Mouse (Mus musculus): Measurements from ENCODE around the gene 1700030K09Rik. TPM values are rescaled to one million over a fixed set of nuclear protein-coding genes. Genes with fewer than 3 reads are reported as not detected.

Gene 1700030K09Rik
- polyA plus RNA-seq, 1 experiment from 2014 or later: 24.5 TPM

- Histone ChIP-seq H3K27ac (ENCODE audit: low read length) (no peak overlapping the region), H3K9ac (replicated peaks; ENCODE audit: low read depth, low read length) (no peak overlapping the region), H3K27me3 (replicated peaks; ENCODE audit: control insufficient read depth, insufficient read depth, low read length) (no peaks in the 10 kb centered on the region), H3K9me3 (ENCODE audit: control insufficient read depth, low read length) (no peaks in the 10 kb centered on the region), H3K4me1 (replicated peaks; ENCODE audit: control insufficient read depth, insufficient read depth, low read length) (0 out of 2 replicates have a peak, but pooled peaks cover 3% of the 10 kb centered on the region), H3K4me2 (ENCODE audit: low read length) (no peak overlapping the region), H3K36me3 (ENCODE audit: control insufficient read depth, insufficient read depth) (peaks cover 8% of the 10 kb centered on the region; the same call in 1 of the 2 replicates), H3K4me3 (replicated peaks; ENCODE audit: low read length) (no peak overlapping the region)
- no peak for ATAC-seq
- WGBS: 89% methylated on average over 6 of the region's 6 CpGs
Observed at GRCm38 (mm10) chr8:72485456-72486199, 41.9 kb downstream of the 1700030K09Rik start.

GRCm38 (mm10) chr8:72487014-72487413 is 43.3 kb downstream of the 1700030K09Rik start:
- no peak overlapping the region for H3K27ac ChIP-seq (ENCODE audit: low read length)
- H3K4me2 ChIP-seq (ENCODE audit: low read length): no peak overlapping the region
- H3K27me3 ChIP-seq (replicated peaks; ENCODE audit: control insufficient read depth, insufficient read depth, low read length): no peaks in the 10 kb centered on the region
- peaks cover 8% of the 10 kb centered on the region; the same call in 1 of the 2 replicates for H3K36me3 ChIP-seq (ENCODE audit: control insufficient read depth, insufficient read depth)
- no peaks in the 10 kb centered on the region for H3K9me3 ChIP-seq (ENCODE audit: control insufficient read depth, low read length)
- no peak overlapping the region for H3K9ac ChIP-seq (replicated peaks; ENCODE audit: low read depth, low read length)
- H3K4me1 ChIP-seq (replicated peaks; ENCODE audit: control insufficient read depth, insufficient read depth, low read length): peaks cover 13% of the 10 kb centered on the region
- no peak overlapping the region for H3K4me3 ChIP-seq (replicated peaks; ENCODE audit: low read length)
- no peak for ATAC-seq

DNA sequence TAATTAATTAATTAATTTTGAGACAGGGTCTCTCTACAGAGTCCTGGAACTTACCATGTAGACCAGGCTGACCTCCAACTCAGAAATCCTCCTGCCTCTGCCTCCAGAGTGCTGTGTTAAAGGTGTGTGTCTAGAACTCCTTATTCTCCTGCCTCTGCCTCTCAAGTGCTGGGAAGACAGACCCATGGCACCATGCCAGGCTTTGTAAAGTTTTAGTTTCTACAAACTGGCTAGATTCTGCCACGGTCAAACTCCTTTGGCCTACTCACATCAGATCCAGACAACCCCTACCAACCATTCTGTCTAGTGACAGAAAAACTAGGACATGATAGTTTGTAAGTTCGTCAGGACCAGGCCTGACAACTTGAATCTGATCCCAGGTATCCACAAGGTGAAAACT is 47.3 kb downstream of the 1700030K09Rik start:
- H3K27me3 ChIP-seq (replicated peaks; ENCODE audit: control insufficient read depth, insufficient read depth, low read length): no peaks in the 10 kb centered on the region
- 74% methylated on average over 2 of the region's 2 CpGs for WGBS

DNA sequence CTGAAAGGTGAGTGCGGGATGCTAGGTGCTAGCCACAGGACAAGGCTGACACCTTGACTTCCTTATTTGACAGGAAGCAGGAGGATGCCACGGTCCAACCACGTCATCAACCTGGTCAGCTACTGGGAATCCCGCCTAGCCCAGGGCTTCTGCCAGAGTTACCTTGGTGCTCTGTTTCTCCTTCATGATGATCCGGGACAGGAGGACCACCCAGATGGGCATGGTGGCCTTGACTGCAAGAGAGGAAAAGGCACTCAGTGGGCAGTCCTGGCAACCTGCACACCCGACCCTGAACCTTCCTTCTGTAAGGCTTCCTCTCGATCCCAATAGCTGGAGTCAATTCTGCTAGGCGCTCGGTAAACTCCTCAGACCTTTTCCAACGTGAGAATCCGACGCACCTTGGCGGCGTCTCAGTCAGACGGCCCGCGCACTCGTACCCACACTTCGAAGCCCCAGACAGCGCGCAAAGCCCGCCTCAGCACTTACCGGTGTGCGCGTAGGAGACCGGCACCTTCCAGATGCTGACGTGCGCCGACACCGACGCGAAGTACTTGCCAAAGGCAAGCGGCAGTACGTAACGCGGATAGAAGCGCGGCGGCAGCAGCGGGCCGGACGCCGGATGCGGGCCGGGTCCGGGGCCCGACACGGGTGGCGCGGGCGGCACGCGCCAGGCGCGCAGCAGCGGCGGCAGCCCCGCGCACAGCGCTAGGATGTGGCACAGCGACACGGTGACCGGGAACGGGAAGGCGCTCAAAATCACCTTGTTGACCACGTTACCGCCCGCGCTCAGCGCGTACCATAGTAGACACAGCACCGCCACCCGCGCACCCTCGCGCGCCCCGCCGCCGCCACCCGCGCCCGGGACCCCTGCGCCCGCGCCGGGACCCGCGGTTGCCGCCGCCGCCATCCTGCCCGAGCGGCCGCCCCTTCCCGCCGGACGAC is 48.3 kb downstream of the 1700030K09Rik start, which contains the start of gene Slc35e1:
Gene Slc35e1, minus strand, starts transcription at position 935 of the 942 bp plus-strand sequence.
- ATAC-seq: peak; percentile 52
- Histone ChIP-seq H3K9ac (replicated peaks; ENCODE audit: low read depth, low read length) (peak within 1 kb of the TSS; percentile 78), H3K4me1 (replicated peaks; ENCODE audit: control insufficient read depth, insufficient read depth, low read length) (peaks cover 26% of the 10 kb centered on the region), H3K27me3 (replicated peaks; ENCODE audit: control insufficient read depth, insufficient read depth, low read length) (no peaks in the 10 kb centered on the region), H3K36me3 (ENCODE audit: control insufficient read depth, insufficient read depth) (peaks cover 3% of the 10 kb centered on the region; the same call in 1 of the 2 replicates), H3K4me3 (replicated peaks; ENCODE audit: low read length) (peak within 1 kb of the TSS; percentile 79), H3K4me2 (ENCODE audit: low read length) (peak within 1 kb of the TSS; percentile 90), H3K9me3 (ENCODE audit: control insufficient read depth, low read length) (no peaks in the 10 kb centered on the region), H3K27ac (ENCODE audit: low read length) (peak within 1 kb of the TSS; percentile 79)
- WGBS: under 1% methylated on average over 93 of the region's 98 CpGs

More for the DNA sequence above, 47.3 kb downstream of the 1700030K09Rik start:
- H3K9me3 ChIP-seq (ENCODE audit: control insufficient read depth, low read length): no peaks in the 10 kb centered on the region
- H3K36me3 ChIP-seq (ENCODE audit: control insufficient read depth, insufficient read depth): 0 out of 2 replicates have a peak, but pooled peaks cover 3% of the 10 kb centered on the region
- H3K4me1 ChIP-seq (replicated peaks; ENCODE audit: control insufficient read depth, insufficient read depth, low read length): peaks cover 26% of the 10 kb centered on the region
- peak overlapping the region; percentile 90; the same call in 1 of the 2 replicates for H3K4me2 ChIP-seq (ENCODE audit: low read length)
- no peak for ATAC-seq
- H3K9ac ChIP-seq (replicated peaks; ENCODE audit: low read depth, low read length): no peak overlapping the region
- H3K4me3 ChIP-seq (replicated peaks; ENCODE audit: low read length): no peak overlapping the region
- H3K27ac ChIP-seq (ENCODE audit: low read length): no peak overlapping the region

- under 1% methylated on average over 56 of the region's 56 CpGs for WGBS
- peak overlapping the region; percentile 79 for H3K27ac ChIP-seq (ENCODE audit: low read length)
- ATAC-seq: peak; percentile 96
- H3K9me3 ChIP-seq (ENCODE audit: control insufficient read depth, low read length): no peaks in the 10 kb centered on the region
- H3K36me3 ChIP-seq (ENCODE audit: control insufficient read depth, insufficient read depth): peaks cover 3% of the 10 kb centered on the region; the same call in 1 of the 2 replicates
- peak overlapping the region; percentile 79 for H3K4me3 ChIP-seq (replicated peaks; ENCODE audit: low read length)
- peak overlapping the region; percentile 78 for H3K9ac ChIP-seq (replicated peaks; ENCODE audit: low read depth, low read length)
- H3K27me3 ChIP-seq (replicated peaks; ENCODE audit: control insufficient read depth, insufficient read depth, low read length): no peaks in the 10 kb centered on the region
- H3K4me1 ChIP-seq (replicated peaks; ENCODE audit: control insufficient read depth, insufficient read depth, low read length): peaks cover 28% of the 10 kb centered on the region
- peak overlapping the region; percentile 73 for H3K4me2 ChIP-seq (ENCODE audit: low read length)
Observed at GRCm38 (mm10) chr8:72492622-72493081, 49.0 kb downstream of the 1700030K09Rik start.

DNA sequence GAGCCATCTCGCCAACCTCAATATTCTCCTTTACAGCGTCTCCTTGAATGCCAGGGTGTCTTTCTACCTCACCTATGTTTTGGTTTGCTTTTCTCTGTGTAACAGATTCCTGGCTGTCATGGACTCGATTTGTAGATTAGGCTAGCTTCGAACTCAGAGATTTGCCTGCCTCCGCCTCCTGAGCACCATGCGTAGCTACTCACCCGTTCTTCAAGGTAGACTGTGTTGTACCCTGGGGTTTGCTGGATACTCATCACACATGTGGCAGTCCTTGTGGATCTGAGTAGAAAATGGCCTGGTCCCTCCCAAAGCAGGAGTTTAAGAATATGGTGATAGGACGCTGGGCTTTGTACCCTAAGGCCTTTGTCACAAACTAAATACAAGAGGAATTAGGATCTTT is 49.7 kb downstream of the 1700030K09Rik start:
- peak overlapping the region; percentile 73 for H3K4me2 ChIP-seq (ENCODE audit: low read length)
- peaks cover 29% of the 10 kb centered on the region for H3K4me1 ChIP-seq (replicated peaks; ENCODE audit: control insufficient read depth, insufficient read depth, low read length)
- 13% methylated on average over 8 of the region's 8 CpGs for WGBS
- H3K9ac ChIP-seq (replicated peaks; ENCODE audit: low read depth, low read length): peak overlapping the region; percentile 72
- H3K27ac ChIP-seq (ENCODE audit: low read length): peak overlapping the region; percentile 79
- ATAC-seq: no peak
- peaks cover 3% of the 10 kb centered on the region; the same call in 1 of the 2 replicates for H3K36me3 ChIP-seq (ENCODE audit: control insufficient read depth, insufficient read depth)
- H3K4me3 ChIP-seq (replicated peaks; ENCODE audit: low read length): peak overlapping the region; percentile 79
- no peaks in the 10 kb centered on the region for H3K9me3 ChIP-seq (ENCODE audit: control insufficient read depth, low read length)
- H3K27me3 ChIP-seq (replicated peaks; ENCODE audit: control insufficient read depth, insufficient read depth, low read length): no peaks in the 10 kb centered on the region

- H3K36me3 ChIP-seq (ENCODE audit: control insufficient read depth, insufficient read depth): no peaks in the 10 kb centered on the region; the same call in 1 of the 2 replicates
- 88% methylated on average over 23 of the region's 23 CpGs for whole genome bisulfite sequencing
- ATAC-seq: no peak
Observed at GRCm38 (mm10) chr8:72495411-72496111, 51.9 kb downstream of the 1700030K09Rik start.

DNA sequence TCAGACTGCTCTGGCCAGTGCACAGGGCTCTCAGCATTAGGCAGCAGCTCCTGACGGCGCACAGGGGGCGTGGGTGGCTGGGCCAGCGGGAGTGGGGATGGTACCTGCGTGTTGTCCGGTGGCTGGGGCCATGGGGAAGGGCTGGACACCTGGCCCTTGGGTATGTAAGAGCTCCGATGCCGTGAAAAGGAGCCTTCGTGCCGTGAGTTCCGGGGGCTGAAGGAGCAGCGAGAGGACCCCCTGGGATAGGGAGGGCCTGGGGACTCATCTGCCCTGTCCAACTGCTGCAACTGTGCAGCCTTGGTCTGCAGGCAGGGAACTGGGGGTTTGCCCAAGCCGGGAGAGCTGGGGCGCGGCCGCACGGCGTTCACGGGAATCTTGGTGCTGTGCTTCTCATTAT is 52.5 kb downstream of the 1700030K09Rik start:
- WGBS: 91% methylated on average over 19 of the region's 19 CpGs
- Histone ChIP-seq H3K4me2 (ENCODE audit: low read length) (no peak overlapping the region), H3K36me3 (ENCODE audit: control insufficient read depth, insufficient read depth) (no peaks in the 10 kb centered on the region; the same call in 1 of the 2 replicates), H3K9ac (replicated peaks; ENCODE audit: low read depth, low read length) (no peak overlapping the region), H3K27me3 (replicated peaks; ENCODE audit: control insufficient read depth, insufficient read depth, low read length) (no peaks in the 10 kb centered on the region), H3K4me3 (replicated peaks; ENCODE audit: low read length) (no peak overlapping the region), H3K4me1 (replicated peaks; ENCODE audit: control insufficient read depth, insufficient read depth, low read length) (peaks cover 28% of the 10 kb centered on the region), H3K27ac (ENCODE audit: low read length) (no peak overlapping the region), H3K9me3 (ENCODE audit: control insufficient read depth, low read length) (no peaks in the 10 kb centered on the region)
- ATAC-seq: no peak

More at GRCm38 (mm10) chr8:72495411-72496111, 51.9 kb downstream of the 1700030K09Rik start:
- Histone ChIP-seq H3K9ac (replicated peaks; ENCODE audit: low read depth, low read length) (no peak overlapping the region), H3K4me3 (replicated peaks; ENCODE audit: low read length) (no peak overlapping the region), H3K27ac (ENCODE audit: low read length) (no peak overlapping the region), H3K9me3 (ENCODE audit: control insufficient read depth, low read length) (no peaks in the 10 kb centered on the region), H3K4me2 (ENCODE audit: low read length) (no peak overlapping the region), H3K27me3 (replicated peaks; ENCODE audit: control insufficient read depth, insufficient read depth, low read length) (no peaks in the 10 kb centered on the region), H3K4me1 (replicated peaks; ENCODE audit: control insufficient read depth, insufficient read depth, low read length) (peaks cover 30% of the 10 kb centered on the region)

All from forebrain, embryonic 16.5 days (tissue).